Mouse (Mus musculus) mature B cell (primary cell): ENCODE measurements around the gene Tep1.
"Not testable (repeated sequence)": the region's sequence is repeated elsewhere in the genome, so short reads cannot be mapped to it uniquely, and the experiment has no call there.

Experiments
- in situ Hi-C: fragments of 300-500 bp; cut with MboI; formaldehyde crosslinking; loops from 2 replicates; pipeline ENCODE4 v1.14.3; 2019

Tep1 gene

GRCm38 (mm10) chr14:50869889-50870804, at the start of gene Tep1:
TSS of gene Tep1 (minus strand) at chr14:50870560.
- in situ Hi-C loops = no loop called here

GRCm38 (mm10) chr14:50911356-50911755, 41.0 kb upstream of the Tep1 start:
- in situ Hi-C loops = no loop called here

GRCm38 (mm10) chr14:50908126-50908525, 37.8 kb upstream of the Tep1 start:
- in situ Hi-C loops = no loop called here

- in situ Hi-C loops = not testable (repeated sequence)
These were observed 35.0 kb upstream of the Tep1 start for GRCm38 (mm10) chr14:50905327-50905726.

GRCm38 (mm10) chr14:50904828-50905129, 34.4 kb upstream of the Tep1 start:
- in situ Hi-C loops = no loop called here

- in situ Hi-C loops = no loop called here
These were observed 33.8 kb upstream of the Tep1 start for GRCm38 (mm10) chr14:50903973-50904827.

- in situ Hi-C loops = not testable (repeated sequence)
These were observed 27.6 kb upstream of the Tep1 start for GRCm38 (mm10) chr14:50897992-50898391.

- in situ Hi-C loops = no loop called here
These were observed 27.0 kb upstream of the Tep1 start, which contains the start of gene Klhl33 for GRCm38 (mm10) chr14:50897374-50897765. TSS of gene Klhl33 (minus strand) at chr14:50897507.

- in situ Hi-C loops = no loop called here
These were observed 26.5 kb upstream of the Tep1 start for GRCm38 (mm10) chr14:50896747-50897373.

- in situ Hi-C loops = no loop called here
These were observed 25.8 kb upstream of the Tep1 start for GRCm38 (mm10) chr14:50895985-50896746.

GRCm38 (mm10) chr14:50895407-50895806, 25.0 kb upstream of the Tep1 start:
- in situ Hi-C loops = no loop called here

- in situ Hi-C loops = no loop called here
These were observed 22.4 kb upstream of the Tep1 start for GRCm38 (mm10) chr14:50892541-50893459.

GRCm38 (mm10) chr14:50892091-50892490, 21.7 kb upstream of the Tep1 start:
- in situ Hi-C loops = no loop called here

GRCm38 (mm10) chr14:50891621-50892020, 21.3 kb upstream of the Tep1 start:
- in situ Hi-C loops = no loop called here

- in situ Hi-C loops = no loop called here
These were observed 6.0 kb upstream of the Tep1 start for GRCm38 (mm10) chr14:50876236-50876950.

- in situ Hi-C loops = no loop called here
These were observed 5.4 kb upstream of the Tep1 start for GRCm38 (mm10) chr14:50875591-50876230.

GRCm38 (mm10) chr14:50875175-50875574, 4.8 kb upstream of the Tep1 start:
- in situ Hi-C loops = no loop called here

GRCm38 (mm10) chr14:50871284-50871683, 924 bp upstream of the Tep1 start:
- in situ Hi-C loops = no loop called here

- in situ Hi-C loops = no loop called here
These were observed 414 bp upstream of the Tep1 start for GRCm38 (mm10) chr14:50870805-50871143.
